Mouse (Mus musculus): ENCODE measurements around the gene Phlda3. TPM values are rescaled to one million over a fixed set of nuclear protein-coding genes. Genes with fewer than 3 reads are reported as not detected.

Gene Phlda3
- polyA plus RNA-seq, 1 experiment: 3.2 TPM

DNA sequence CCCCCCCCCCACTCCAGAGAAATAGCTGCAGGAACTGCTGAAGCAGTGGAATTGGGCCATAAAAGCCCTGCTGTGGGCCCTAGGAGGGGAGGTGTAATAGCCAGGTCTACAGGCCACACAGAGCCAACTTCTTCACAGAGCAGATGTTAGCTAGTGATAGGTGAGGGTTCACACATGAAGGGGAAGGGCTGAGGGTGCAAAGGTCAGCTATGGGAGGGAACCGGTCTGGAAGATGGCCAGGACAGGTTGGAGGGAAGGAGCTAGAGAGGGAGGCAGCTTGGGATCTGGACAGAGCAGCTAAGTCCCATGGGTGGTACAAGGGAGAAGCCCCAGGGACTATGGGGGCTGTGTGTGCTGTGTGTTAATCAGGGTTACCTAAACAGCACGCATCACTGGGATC is 44.3 kb downstream of the Phlda3 start:
- H3K4me1 ChIP-seq (ENCODE audit: control insufficient read depth, insufficient read depth, low read length): peaks cover 2% of the 10 kb centered on the region; the same call in 1 of the 2 replicates
- no peak overlapping the region for H3K27ac ChIP-seq (ENCODE audit: control insufficient read depth, insufficient read depth, low read depth, low read length)

DNA sequence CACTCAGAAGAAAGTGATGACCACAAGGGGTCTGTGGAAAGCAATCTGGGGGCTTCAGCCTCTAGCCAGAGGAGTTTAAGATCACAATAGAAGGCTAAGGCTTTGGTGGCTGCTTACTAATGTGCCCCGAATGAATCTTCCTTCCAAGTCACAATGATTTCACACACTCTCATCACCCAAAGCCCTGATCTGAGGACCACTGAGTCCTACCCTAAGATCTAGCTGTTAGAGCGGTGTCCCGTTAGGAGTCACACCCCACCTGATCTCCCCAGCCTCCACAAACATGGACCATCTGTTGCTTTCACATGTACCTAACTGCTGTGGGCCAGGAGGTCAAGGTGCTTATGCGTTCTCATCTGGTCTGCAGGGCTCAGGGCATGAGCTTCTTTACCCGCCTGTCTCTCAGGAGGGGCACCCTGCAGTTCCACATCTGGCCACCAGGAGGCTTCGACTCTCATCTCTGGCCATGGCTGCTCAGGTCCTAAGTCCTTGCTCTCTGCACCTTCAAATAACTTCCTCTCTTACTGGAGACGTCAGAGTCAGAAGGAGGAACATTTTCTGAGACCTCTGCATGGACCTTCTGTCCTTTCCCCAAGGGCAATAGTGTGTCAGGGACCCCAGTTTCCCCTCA is 45.2 kb downstream of the Phlda3 start:
- H3K27me3 ChIP-seq (ENCODE audit: control insufficient read depth, insufficient read depth, low read length): no peaks in the 10 kb centered on the region
- H3K36me3 ChIP-seq (ENCODE audit: control insufficient read depth, insufficient read depth, low read length): no peaks in the 10 kb centered on the region
- H3K27ac ChIP-seq (ENCODE audit: control insufficient read depth, insufficient read depth, low read depth, low read length): no peak overlapping the region
- TF ChIP-seq CTCF (IDR thresholded peaks at IDR 0.05; ENCODE audit: control insufficient read depth, insufficient read depth, insufficient replicate concordance, low read depth, low read length) (peak; percentile 100), POLR2A (IDR thresholded peaks at IDR 0.05; ENCODE audit: control insufficient read depth, low read depth, low read length) (no peak)
- peaks cover 2% of the 10 kb centered on the region; the same call in 1 of the 2 replicates for H3K4me1 ChIP-seq (ENCODE audit: control insufficient read depth, insufficient read depth, low read length)
- H3K4me3 ChIP-seq (ENCODE audit: control insufficient read depth, low read depth, low read length): no peak overlapping the region

More for the DNA sequence above, 44.3 kb downstream of the Phlda3 start:
- TF ChIP-seq POLR2A (IDR thresholded peaks at IDR 0.05; ENCODE audit: control insufficient read depth, low read depth, low read length): no peak
- TF ChIP-seq CTCF (IDR thresholded peaks at IDR 0.05; ENCODE audit: control insufficient read depth, insufficient read depth, insufficient replicate concordance, low read depth, low read length): no peak
- no peak overlapping the region for H3K4me3 ChIP-seq (ENCODE audit: control insufficient read depth, low read depth, low read length)
- H3K27me3 ChIP-seq (ENCODE audit: control insufficient read depth, insufficient read depth, low read length): no peaks in the 10 kb centered on the region
- no peaks in the 10 kb centered on the region for H3K36me3 ChIP-seq (ENCODE audit: control insufficient read depth, insufficient read depth, low read length)

DNA sequence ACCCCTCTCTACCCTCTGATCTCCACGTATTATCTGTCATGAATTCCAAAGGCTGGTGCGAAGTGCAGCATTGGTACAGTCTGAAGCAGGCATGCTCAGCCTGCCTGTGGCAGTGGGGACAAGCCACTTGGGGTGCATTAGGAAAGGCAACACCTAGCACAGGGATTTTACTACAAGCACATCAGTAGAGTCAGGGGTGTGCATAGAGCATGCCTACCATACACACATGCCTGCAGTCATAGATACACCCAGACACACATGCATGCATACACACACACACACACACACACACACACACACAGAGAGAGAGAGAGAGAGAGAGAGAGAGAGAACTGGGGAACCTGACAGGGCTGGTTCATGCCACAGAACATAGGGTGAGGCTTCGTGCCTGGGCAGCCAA is 46.3 kb downstream of the Phlda3 start:
- Histone ChIP-seq H3K27me3 (ENCODE audit: control insufficient read depth, insufficient read depth, low read length) (no peaks in the 10 kb centered on the region), H3K4me3 (ENCODE audit: control insufficient read depth, low read depth, low read length) (no peak overlapping the region), H3K27ac (ENCODE audit: control insufficient read depth, insufficient read depth, low read depth, low read length) (no peak overlapping the region), H3K4me1 (ENCODE audit: control insufficient read depth, insufficient read depth, low read length) (peaks cover 2% of the 10 kb centered on the region; the same call in 1 of the 2 replicates), H3K36me3 (ENCODE audit: control insufficient read depth, insufficient read depth, low read length) (no peaks in the 10 kb centered on the region)
- TF ChIP-seq POLR2A (IDR thresholded peaks at IDR 0.05; ENCODE audit: control insufficient read depth, low read depth, low read length) (no peak), CTCF (IDR thresholded peaks at IDR 0.05; ENCODE audit: control insufficient read depth, insufficient read depth, insufficient replicate concordance, low read depth, low read length) (no peak)

DNA sequence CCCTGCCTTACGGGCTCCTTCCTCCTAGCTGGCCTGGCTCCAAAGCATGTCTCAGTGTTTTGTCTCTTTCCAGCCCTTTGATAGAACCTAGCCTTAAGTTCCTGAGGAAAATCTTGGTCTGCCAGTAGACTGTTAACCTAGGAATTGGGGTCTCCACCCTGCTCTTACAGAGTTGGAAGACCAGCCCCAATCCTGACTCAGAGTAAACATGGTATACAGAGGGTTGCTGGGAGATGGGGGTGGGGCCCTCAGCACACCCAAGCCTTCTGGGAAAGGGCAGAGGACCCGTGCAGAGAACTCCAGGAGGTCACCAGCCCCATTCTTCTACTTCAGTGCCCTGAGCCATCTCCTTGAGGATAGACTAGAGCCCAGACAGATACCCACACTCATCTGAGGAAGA is 46.7 kb downstream of the Phlda3 start:
- TF ChIP-seq CTCF (IDR thresholded peaks at IDR 0.05; ENCODE audit: control insufficient read depth, insufficient read depth, insufficient replicate concordance, low read depth, low read length) (no peak), POLR2A (IDR thresholded peaks at IDR 0.05; ENCODE audit: control insufficient read depth, low read depth, low read length) (no peak)
- Histone ChIP-seq H3K4me1 (ENCODE audit: control insufficient read depth, insufficient read depth, low read length) (peaks cover 2% of the 10 kb centered on the region), H3K36me3 (ENCODE audit: control insufficient read depth, insufficient read depth, low read length) (no peaks in the 10 kb centered on the region), H3K4me3 (ENCODE audit: control insufficient read depth, low read depth, low read length) (no peak overlapping the region), H3K27ac (ENCODE audit: control insufficient read depth, insufficient read depth, low read depth, low read length) (no peak overlapping the region), H3K27me3 (ENCODE audit: control insufficient read depth, insufficient read depth, low read length) (no peaks in the 10 kb centered on the region)

DNA sequence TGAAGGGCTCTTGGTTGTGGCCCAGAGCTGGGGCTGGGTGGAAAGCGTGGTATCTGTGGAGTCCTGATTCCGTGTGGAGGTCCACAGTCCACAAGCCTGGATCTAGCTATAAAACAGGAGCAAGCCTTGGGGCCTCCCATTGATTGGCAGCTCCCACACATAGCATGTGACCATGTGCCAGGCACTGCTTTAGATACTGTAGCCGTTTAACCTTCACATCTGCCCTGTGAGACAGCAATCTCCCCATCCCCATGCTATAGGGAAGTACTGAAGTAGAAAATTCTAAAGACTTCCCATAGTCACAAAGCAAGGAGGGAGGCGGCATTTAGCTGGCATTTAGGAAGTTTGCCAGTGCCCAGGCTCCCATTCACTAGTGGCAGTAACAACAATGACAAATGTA is 47.2 kb downstream of the Phlda3 start:
- Histone ChIP-seq H3K4me3 (ENCODE audit: control insufficient read depth, low read depth, low read length) (no peak overlapping the region), H3K4me1 (ENCODE audit: control insufficient read depth, insufficient read depth, low read length) (peaks cover 2% of the 10 kb centered on the region), H3K27ac (ENCODE audit: control insufficient read depth, insufficient read depth, low read depth, low read length) (no peak overlapping the region), H3K27me3 (ENCODE audit: control insufficient read depth, insufficient read depth, low read length) (no peaks in the 10 kb centered on the region), H3K36me3 (ENCODE audit: control insufficient read depth, insufficient read depth, low read length) (no peaks in the 10 kb centered on the region)
- TF ChIP-seq CTCF (IDR thresholded peaks at IDR 0.05; ENCODE audit: control insufficient read depth, insufficient read depth, insufficient replicate concordance, low read depth, low read length) (no peak), POLR2A (IDR thresholded peaks at IDR 0.05; ENCODE audit: control insufficient read depth, low read depth, low read length) (no peak)

DNA sequence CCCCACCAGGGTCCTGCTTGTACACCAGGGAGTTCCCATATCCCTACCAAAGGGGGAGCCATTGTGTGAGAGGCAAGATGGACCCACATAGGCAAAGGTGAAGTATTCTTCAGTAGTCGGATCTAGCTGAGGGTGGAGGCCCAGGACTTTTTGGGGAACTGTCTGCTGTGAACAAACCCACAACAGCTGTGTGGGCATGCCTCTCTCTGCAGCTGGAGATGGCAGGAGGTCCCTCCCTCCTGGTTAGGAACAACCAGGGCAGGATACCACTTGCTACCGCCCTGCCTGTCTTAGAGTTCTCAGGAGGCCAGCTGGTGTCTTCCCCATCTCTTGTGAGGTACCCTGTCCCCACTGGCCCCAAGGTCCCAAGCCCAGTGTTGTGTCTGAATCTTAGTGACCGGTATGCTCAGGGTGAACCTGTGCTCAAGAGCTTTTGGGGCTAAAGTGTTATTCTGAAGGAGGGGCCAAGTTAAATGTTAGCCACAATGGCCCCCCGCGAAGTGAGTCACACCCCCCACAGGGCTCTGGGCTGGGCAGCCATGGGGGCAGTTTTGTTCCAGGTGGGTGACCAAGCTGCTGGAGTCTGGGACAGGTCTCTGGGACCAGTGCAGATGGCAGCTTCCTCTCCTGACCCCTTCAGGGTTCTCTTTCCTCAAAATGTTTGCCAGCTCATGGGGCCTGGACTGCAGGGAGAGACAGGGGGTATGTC is 47.9 kb downstream of the Phlda3 start:
- H3K27me3 ChIP-seq (ENCODE audit: control insufficient read depth, insufficient read depth, low read length): peaks cover 4% of the 10 kb centered on the region; the same call in 1 of the 2 replicates
- H3K4me3 ChIP-seq (ENCODE audit: control insufficient read depth, low read depth, low read length): no peak overlapping the region
- no peak for TF ChIP-seq POLR2A (IDR thresholded peaks at IDR 0.05; ENCODE audit: control insufficient read depth, low read depth, low read length)
- no peak for TF ChIP-seq CTCF (IDR thresholded peaks at IDR 0.05; ENCODE audit: control insufficient read depth, insufficient read depth, insufficient replicate concordance, low read depth, low read length)
- no peaks in the 10 kb centered on the region for H3K36me3 ChIP-seq (ENCODE audit: control insufficient read depth, insufficient read depth, low read length)
- no peak overlapping the region for H3K27ac ChIP-seq (ENCODE audit: control insufficient read depth, insufficient read depth, low read depth, low read length)
- H3K4me1 ChIP-seq (ENCODE audit: control insufficient read depth, insufficient read depth, low read length): peaks cover 8% of the 10 kb centered on the region

DNA sequence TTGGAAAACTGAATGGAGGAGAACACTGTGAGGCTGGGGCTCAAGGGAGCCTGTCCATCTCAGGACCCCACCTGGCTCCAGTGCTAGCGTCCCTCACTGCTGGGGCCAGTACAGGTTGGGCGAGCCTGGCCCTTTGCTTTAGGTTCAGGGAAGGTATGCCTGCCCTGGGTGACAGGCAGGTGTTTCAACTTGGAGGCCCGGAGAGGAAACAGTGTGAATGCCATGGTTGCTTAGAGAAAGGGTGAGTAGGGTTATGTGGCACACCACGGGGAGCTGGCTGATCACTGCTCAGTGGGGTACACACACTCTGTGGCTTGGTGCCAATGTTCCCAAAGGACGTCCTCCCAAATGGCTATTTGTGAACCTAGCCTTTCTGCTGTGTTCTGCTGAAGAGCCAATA is 48.6 kb downstream of the Phlda3 start:
- Histone ChIP-seq H3K4me1 (ENCODE audit: control insufficient read depth, insufficient read depth, low read length) (peaks cover 12% of the 10 kb centered on the region), H3K27ac (ENCODE audit: control insufficient read depth, insufficient read depth, low read depth, low read length) (no peak overlapping the region), H3K36me3 (ENCODE audit: control insufficient read depth, insufficient read depth, low read length) (no peaks in the 10 kb centered on the region), H3K4me3 (ENCODE audit: control insufficient read depth, low read depth, low read length) (no peak overlapping the region), H3K27me3 (ENCODE audit: control insufficient read depth, insufficient read depth, low read length) (peaks cover 4% of the 10 kb centered on the region; the same call in 1 of the 2 replicates)
- TF ChIP-seq POLR2A (IDR thresholded peaks at IDR 0.05; ENCODE audit: control insufficient read depth, low read depth, low read length): no peak
- no peak for TF ChIP-seq CTCF (IDR thresholded peaks at IDR 0.05; ENCODE audit: control insufficient read depth, insufficient read depth, insufficient replicate concordance, low read depth, low read length)
